Mouse (Mus musculus) embryonic fibroblast, embryonic 13.5 days (primary cell): ENCODE results near the gene Atp6v0e2.

Experiments
- CTCF ChIP-seq: IDR thresholded peaks from 2 replicates; pipeline ENCODE4 v1.5.1; 2011; ENCODE audit warnings: mild to moderate bottlenecking, control low read depth, low read length, moderate library complexity, borderline replicate concordance; ENCODE audit not compliant: insufficient read depth
- POLR2A ChIP-seq: IDR thresholded peaks from 2 replicates; pipeline ENCODE4 v1.6.1; 2011; ENCODE audit warnings: low read depth, mild to moderate bottlenecking, control low read depth, low read length, moderate library complexity

GRCm38 (mm10) chr6:48542631-48543030, 5.2 kb downstream of the Atp6v0e2 start:
- no peak for TF ChIP-seq POLR2A
- no peak for TF ChIP-seq CTCF
